Mouse (Mus musculus) neural tube, embryonic 13.5 days (tissue): Measurements from ENCODE around the gene Atp4a. TPM values are rescaled to one million over a fixed set of nuclear protein-coding genes. Genes with fewer than 3 reads are reported as not detected.
"Not testable (repeated sequence)": the region's sequence is repeated elsewhere in the genome, so short reads cannot be mapped to it uniquely, and the experiment has no call there.

Experiments
- ATAC-seq: fragments of 200-750 bp; cut with Nextera tagmentation; 2 replicates; pipeline ENCODE4 v1.8.0; 2017; ENCODE audit warnings: low read depth, mild to moderate bottlenecking, moderate TSS enrichment, moderate library complexity
- H3K27ac ChIP-seq: fragments of 300-500 bp; sonication (generic); replicated peaks from 2 replicates; pipeline ENCODE4 v1.5.1; 2015; ENCODE audit warnings: moderate library complexity, mild to moderate bottlenecking, inconsistent platforms
- H3K27me3 ChIP-seq: fragments of 300-500 bp; sonication (generic); 2 replicates; pipeline ENCODE4 v1.6.1; 2015; ENCODE audit warnings: mild to moderate bottlenecking, inconsistent platforms
- H3K36me3 ChIP-seq: fragments of 300-500 bp; sonication (generic); 2 replicates; pipeline ENCODE4 v1.6.1; 2015; ENCODE audit warnings: mild to moderate bottlenecking, inconsistent platforms
- H3K4me1 ChIP-seq: fragments of 300-500 bp; sonication (generic); replicated peaks from 2 replicates; pipeline ENCODE4 v1.6.1; 2015; ENCODE audit warnings: inconsistent platforms
- H3K4me2 ChIP-seq: fragments of 300-500 bp; sonication (generic); 2 replicates; pipeline ENCODE4 v1.6.1; 2015; ENCODE audit warnings: inconsistent platforms, mild to moderate bottlenecking, moderate library complexity
- H3K4me3 ChIP-seq: fragments of 300-500 bp; sonication (generic); 2 replicates; pipeline ENCODE4 v1.5.1; 2015; ENCODE audit warnings: mild to moderate bottlenecking, inconsistent platforms
- H3K9ac ChIP-seq: fragments of 300-500 bp; sonication (generic); 2 replicates; pipeline ENCODE4 v1.6.1; 2015; ENCODE audit warnings: moderate library complexity, mild to moderate bottlenecking, inconsistent platforms
- H3K9me3 ChIP-seq: fragments of 300-500 bp; sonication (generic); 2 replicates; pipeline ENCODE4 v1.6.1; 2016; ENCODE audit warnings: inconsistent platforms
- WGBS: fragments of 180-500 bp; shearing (Covaris S2); methylation state at CpG from one replicate; pipeline ENCODE4 v1.1.7; 2015; 5-methylcytosine and 5-hydroxymethylcytosine counted together
- polyA plus RNA-seq: library from polyadenylated mRNA; unstranded; fragments of >200 nt; fragmentation: Nextera tagmentation; extraction: Ambion mirVana; gene quantifications from 2 replicates; pipeline ENCODE4 v1.2.1, GENCODE M21; 2015

Gene Atp4a
- polyA plus RNA-seq, 1 experiment from 2014 or later: 1.6 TPM

DNA sequence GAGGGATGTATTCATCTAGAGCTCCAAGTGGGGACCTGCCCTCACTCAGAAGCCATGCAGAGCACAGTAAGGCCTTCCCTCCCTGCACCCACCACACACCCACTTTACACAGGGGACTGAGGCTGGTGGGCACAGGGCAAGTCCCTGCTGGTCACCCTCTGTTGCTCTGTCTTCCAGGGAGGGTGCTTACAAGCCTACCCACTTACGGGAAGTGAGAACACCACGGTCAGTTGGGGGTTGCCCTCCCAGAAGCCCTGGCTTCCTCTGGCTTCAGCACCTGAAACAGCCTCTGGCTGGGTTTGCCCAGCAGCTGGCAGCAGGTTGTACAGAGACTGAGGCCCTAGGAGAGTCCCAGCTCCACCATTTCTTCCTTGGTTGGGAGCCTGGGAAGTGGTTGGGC lies 30.6 kb downstream of the Atp4a start:
- peaks cover 30% of the 10 kb centered on the region for H3K36me3 ChIP-seq
- 86% methylated on average over 2 of the region's 2 CpGs for WGBS
- H3K9me3 ChIP-seq, ATAC-seq, H3K4me1 ChIP-seq, H3K27me3 ChIP-seq, H3K27ac ChIP-seq, H3K4me3 ChIP-seq, H3K9ac ChIP-seq, H3K4me2 ChIP-seq: not testable (repeated sequence)

DNA sequence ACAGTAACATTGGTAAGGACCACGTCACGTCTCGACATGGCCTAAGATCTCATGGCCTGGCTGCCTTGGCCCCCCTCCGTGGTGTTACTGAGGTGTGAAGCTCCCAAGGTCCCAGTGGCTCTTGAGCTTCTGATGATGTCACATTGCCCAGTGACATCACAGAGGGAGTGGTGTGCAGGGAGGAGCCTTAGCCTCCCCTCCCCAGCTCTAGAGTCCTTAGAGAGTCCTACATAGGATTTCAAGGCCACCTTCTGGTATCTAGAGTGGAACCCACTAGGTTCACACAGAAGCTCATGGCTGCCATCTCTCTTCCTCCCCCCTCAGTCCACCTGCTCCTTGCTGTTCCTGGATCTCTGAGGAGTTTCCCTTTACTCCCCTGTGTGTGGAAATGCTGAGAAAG lies 31.6 kb downstream of the Atp4a start, which contains the start of gene Gapdhs:
Gapdhs (minus strand) TSS at position 65 of the 400 bp plus-strand sequence.
- not testable (repeated sequence) for ATAC-seq, H3K4me3 ChIP-seq

GRCm38 (mm10) chr7:30744022-30744598 lies 32.1 kb downstream of the Atp4a start:
- no peak overlapping the region for H3K4me3 ChIP-seq
- peaks cover 7% of the 10 kb centered on the region; the same call in 1 of the 2 replicates for H3K4me1 ChIP-seq
- WGBS: 49% methylated on average over 4 of the region's 4 CpGs
- H3K9me3 ChIP-seq: no peaks in the 10 kb centered on the region
- no peak overlapping the region for H3K4me2 ChIP-seq
- H3K27me3 ChIP-seq: no peaks in the 10 kb centered on the region
- H3K9ac ChIP-seq: no peak overlapping the region
- H3K27ac ChIP-seq: no peak overlapping the region
- ATAC-seq: no peak
- peaks cover 26% of the 10 kb centered on the region for H3K36me3 ChIP-seq

More for the DNA sequence above, 31.6 kb downstream of the Atp4a start, which contains the start of gene Gapdhs:
- not testable (repeated sequence) for H3K4me2 ChIP-seq, H3K27ac ChIP-seq, H3K9ac ChIP-seq, H3K9me3 ChIP-seq, H3K4me1 ChIP-seq, H3K27me3 ChIP-seq
- 82% methylated on average over 4 of the region's 4 CpGs for WGBS
- peaks cover 26% of the 10 kb centered on the region for H3K36me3 ChIP-seq

- ATAC-seq: no peak
- H3K9ac ChIP-seq: no peak overlapping the region
- no peak overlapping the region for H3K4me3 ChIP-seq
- H3K9me3 ChIP-seq: no peaks in the 10 kb centered on the region
- H3K27me3 ChIP-seq: no peaks in the 10 kb centered on the region
- H3K4me1 ChIP-seq: peaks cover 7% of the 10 kb centered on the region; the same call in 1 of the 2 replicates
- H3K27ac ChIP-seq: no peak overlapping the region
- H3K4me2 ChIP-seq: no peak overlapping the region
- peaks cover 11% of the 10 kb centered on the region for H3K36me3 ChIP-seq
- WGBS: 86% methylated on average over 7 of the region's 7 CpGs
Observed at GRCm38 (mm10) chr7:30747525-30748204, 35.7 kb downstream of the Atp4a start.

- no peaks in the 10 kb centered on the region for H3K4me1 ChIP-seq
- no peak; the same call in 1 of the 2 replicates for ATAC-seq
- no peak overlapping the region for H3K9ac ChIP-seq
- 90% methylated on average over 13 of the region's 13 CpGs for WGBS
- no peaks in the 10 kb centered on the region for H3K27me3 ChIP-seq
- peaks cover 29% of the 10 kb centered on the region for H3K36me3 ChIP-seq
- peaks cover 5% of the 10 kb centered on the region; the same call in 1 of the 2 replicates for H3K9me3 ChIP-seq
- H3K4me3 ChIP-seq: no peak overlapping the region
- H3K27ac ChIP-seq: no peak overlapping the region
- H3K4me2 ChIP-seq: no peak overlapping the region
Observed at GRCm38 (mm10) chr7:30749824-30750606, 38.0 kb downstream of the Atp4a start.

DNA sequence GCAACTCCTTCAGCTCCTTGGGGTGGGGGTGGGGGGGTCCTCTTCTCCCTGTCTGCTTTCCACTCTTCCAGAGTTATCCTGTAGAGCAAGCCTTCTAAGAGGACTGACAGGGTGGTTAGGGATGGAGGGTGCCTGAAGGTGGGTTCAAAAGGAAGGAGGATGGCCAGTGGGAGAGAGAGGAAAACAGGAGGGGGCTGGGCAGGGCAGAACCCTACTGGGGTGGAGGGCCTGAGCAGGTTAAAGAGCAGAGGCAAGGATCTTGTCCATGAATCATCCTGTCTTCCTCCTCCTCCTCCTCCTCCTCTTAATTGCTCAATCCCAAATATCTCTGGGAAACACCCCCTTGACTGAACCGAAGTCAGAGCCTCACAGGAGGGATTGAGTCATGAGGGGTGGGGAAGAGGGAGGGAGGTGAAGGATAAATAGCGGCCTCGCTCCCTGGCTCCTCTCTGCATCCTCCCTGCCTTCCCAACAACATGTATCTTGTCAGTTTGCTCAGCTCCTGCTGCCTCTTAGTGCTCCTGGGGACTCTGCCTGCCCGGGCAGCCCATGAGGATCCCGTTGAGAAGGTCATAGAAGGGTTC lies 39.2 kb downstream of the Atp4a start, which contains the start of gene Sbsn:
Sbsn (plus strand) TSS at position 386 of the 584 bp plus-strand sequence.
- peaks cover 6% of the 10 kb centered on the region; the same call in 1 of the 2 replicates for H3K9me3 ChIP-seq
- WGBS: 62% methylated on average over 5 of the region's 5 CpGs
- no peak within 1 kb of the TSS for H3K9ac ChIP-seq
- no peak within 1 kb of the TSS for H3K27ac ChIP-seq
- peaks cover 41% of the 10 kb centered on the region for H3K36me3 ChIP-seq
- no peak for ATAC-seq
- no peak within 1 kb of the TSS for H3K4me2 ChIP-seq
- H3K4me1 ChIP-seq: no peaks in the 10 kb centered on the region
- no peak within 1 kb of the TSS for H3K4me3 ChIP-seq
- H3K27me3 ChIP-seq: no peaks in the 10 kb centered on the region

DNA sequence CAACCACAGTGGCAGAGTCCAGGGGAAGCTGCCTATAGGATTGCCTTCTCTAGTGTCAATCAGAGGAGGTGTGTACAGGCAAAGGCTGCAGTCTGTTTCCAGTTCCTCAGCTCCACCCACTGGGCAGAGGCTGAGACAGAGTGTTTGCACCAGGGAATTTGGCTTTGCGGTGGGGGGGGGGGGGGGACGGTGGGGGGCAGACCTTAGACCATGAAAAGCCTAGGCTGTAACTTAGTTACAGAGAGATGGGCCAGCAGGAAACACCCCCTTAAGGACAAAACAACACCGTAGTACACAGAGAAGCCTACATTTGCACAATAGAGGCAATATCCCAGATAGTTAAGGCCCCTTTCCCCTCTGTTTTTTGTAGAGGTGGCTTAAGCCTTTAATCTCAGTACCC lies 45.0 kb downstream of the Atp4a start:
- H3K9me3 ChIP-seq: peaks cover 6% of the 10 kb centered on the region; the same call in 1 of the 2 replicates
- ATAC-seq: no peak
- H3K36me3 ChIP-seq: peaks cover 37% of the 10 kb centered on the region
- no peak overlapping the region for H3K4me3 ChIP-seq
- H3K4me2 ChIP-seq: no peak overlapping the region
- no peaks in the 10 kb centered on the region for H3K27me3 ChIP-seq
- H3K9ac ChIP-seq: no peak overlapping the region
- no peak overlapping the region for H3K27ac ChIP-seq
- H3K4me1 ChIP-seq: no peaks in the 10 kb centered on the region
- WGBS: 58% methylated on average over 3 of the region's 3 CpGs

DNA sequence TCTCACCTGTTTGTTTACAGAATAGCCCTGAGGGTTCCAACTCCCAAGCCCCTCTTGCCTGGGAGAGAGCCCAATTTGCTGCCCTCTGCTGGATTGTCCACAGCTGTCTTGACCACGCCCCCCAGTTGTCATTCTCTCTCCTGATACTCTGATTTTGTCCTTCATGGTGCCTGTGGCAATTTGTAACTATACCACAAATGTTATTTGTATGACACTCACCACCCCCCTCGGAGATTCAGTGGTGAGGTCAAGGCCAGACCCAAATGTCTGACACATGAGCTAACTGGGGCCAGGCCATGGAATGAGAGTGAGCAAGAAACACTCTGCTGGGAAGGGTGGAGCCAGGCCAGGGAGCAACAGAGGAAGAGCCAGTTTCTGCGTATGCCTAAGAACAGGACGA lies 46.8 kb downstream of the Atp4a start:
- no peak overlapping the region for H3K4me2 ChIP-seq
- 43% methylated on average over 4 of the region's 4 CpGs for WGBS
- peaks cover 6% of the 10 kb centered on the region; the same call in 1 of the 2 replicates for H3K9me3 ChIP-seq
- H3K36me3 ChIP-seq: peaks cover 29% of the 10 kb centered on the region
- H3K9ac ChIP-seq: no peak overlapping the region
- no peak overlapping the region for H3K4me3 ChIP-seq
- H3K27me3 ChIP-seq: 0 out of 2 replicates have a peak, but pooled peaks cover 2% of the 10 kb centered on the region
- H3K27ac ChIP-seq: no peak overlapping the region
- ATAC-seq: 0 out of 2 replicates have a peak, but pooled peaks have one; percentile 32
- no peaks in the 10 kb centered on the region for H3K4me1 ChIP-seq

DNA sequence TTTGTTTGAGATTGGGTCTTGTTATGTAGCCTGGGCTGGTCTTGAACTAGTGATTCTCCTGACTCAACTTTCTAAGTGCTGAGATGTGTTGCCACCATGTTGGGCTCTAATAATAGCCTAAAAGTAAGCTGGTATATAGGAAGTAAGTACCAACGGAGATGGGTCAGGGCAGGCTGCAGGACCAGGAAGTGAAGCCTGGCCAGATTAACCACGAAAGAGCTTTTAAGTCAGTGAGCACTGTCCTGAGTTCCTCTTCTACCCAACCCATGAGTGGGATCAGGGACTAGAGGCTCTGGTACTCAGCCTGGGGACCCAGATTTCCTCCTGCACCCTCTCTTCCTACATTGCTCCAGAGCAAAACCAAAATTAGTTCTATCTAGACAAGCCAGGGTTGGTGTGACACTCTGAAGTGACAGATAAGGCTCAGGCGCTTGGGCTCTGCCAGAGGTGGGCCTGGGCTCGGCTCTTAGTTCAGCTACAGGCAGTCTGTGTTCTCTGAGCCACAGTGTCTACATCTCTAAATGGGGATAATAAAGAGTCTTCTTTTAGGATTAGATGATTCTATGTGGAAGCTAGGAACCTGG lies 49.9 kb downstream of the Atp4a start:
- Histone ChIP-seq H3K4me2 (no peak overlapping the region), H3K9me3 (no peaks in the 10 kb centered on the region), H3K4me3 (no peak overlapping the region), H3K27me3 (0 out of 2 replicates have a peak, but pooled peaks cover 2% of the 10 kb centered on the region), H3K4me1 (no peaks in the 10 kb centered on the region), H3K27ac (no peak overlapping the region), H3K9ac (no peak overlapping the region), H3K36me3 (peaks cover under 1% of the 10 kb centered on the region; the same call in 1 of the 2 replicates)
- no peak for ATAC-seq
- 75% methylated on average over 4 of the region's 4 CpGs for WGBS

DNA sequence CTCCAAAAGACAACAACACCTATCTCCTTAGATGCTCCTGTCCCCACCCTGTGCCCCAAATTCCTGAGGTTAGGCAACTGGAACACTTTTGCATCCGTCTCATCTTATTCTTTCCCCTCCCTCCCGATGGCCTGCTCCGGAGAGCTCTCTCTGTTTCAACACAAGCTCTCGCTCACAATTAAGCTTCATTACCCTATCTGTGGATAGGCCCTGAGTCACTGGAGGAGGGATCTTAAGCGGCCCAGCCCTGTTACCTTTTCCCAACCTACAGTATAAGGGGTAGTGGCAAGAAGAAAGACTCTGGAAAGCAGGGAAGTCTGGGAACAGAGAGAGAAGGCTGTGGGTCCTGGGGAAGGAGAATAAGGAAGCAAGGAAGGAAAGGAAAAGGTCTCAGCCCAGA lies 51.4 kb downstream of the Atp4a start, which contains the start of gene Dmkn:
Dmkn (plus strand) TSS at position 301 of the 400 bp plus-strand sequence.
- 34% methylated on average over 5 of the region's 5 CpGs for WGBS
- no peak within 1 kb of the TSS for H3K9ac ChIP-seq
- H3K27ac ChIP-seq: no peak within 1 kb of the TSS
- no peak within 1 kb of the TSS for H3K4me2 ChIP-seq
- no peaks in the 10 kb centered on the region for H3K36me3 ChIP-seq
- ATAC-seq: no peak
- peaks cover 2% of the 10 kb centered on the region; the same call in 1 of the 2 replicates for H3K27me3 ChIP-seq
- no peak within 1 kb of the TSS for H3K4me3 ChIP-seq
- no peaks in the 10 kb centered on the region for H3K4me1 ChIP-seq
- no peaks in the 10 kb centered on the region for H3K9me3 ChIP-seq

DNA sequence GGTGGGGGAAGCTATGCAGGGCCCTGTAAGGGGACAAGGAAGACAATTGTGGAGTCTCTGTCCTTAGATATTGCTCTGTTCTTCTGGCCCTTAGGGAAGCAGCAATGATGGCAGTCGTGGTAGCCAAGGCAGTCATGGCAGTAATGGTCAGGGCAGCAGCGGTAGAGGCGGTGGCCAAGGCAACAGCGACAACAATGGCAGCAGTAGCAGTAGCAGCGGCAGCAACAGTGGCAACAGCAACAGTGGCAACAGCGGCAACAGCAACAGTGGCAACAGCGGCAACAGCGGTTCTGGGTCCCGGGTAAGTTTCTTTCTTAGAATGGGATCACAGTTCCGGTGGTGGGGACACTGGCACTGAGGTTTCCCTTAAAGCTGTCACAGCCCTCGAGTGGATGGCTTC lies 53.2 kb downstream of the Atp4a start:
- H3K4me3 ChIP-seq: no peak overlapping the region
- H3K36me3 ChIP-seq: no peaks in the 10 kb centered on the region
- peaks cover 2% of the 10 kb centered on the region; the same call in 1 of the 2 replicates for H3K27me3 ChIP-seq
- no peak; the same call in 1 of the 2 replicates for ATAC-seq
- H3K27ac ChIP-seq: no peak overlapping the region
- peak overlapping the region; percentile 30 for H3K4me2 ChIP-seq
- 36% methylated on average over 11 of the region's 11 CpGs for WGBS
- no peak overlapping the region for H3K9ac ChIP-seq
- no peaks in the 10 kb centered on the region for H3K4me1 ChIP-seq
- no peaks in the 10 kb centered on the region for H3K9me3 ChIP-seq
